Mouse (Mus musculus) heart, embryonic 15.5 days (tissue): ENCODE measurements at regions not wholly inside any gene's neighbourhood (a gene's known extent, or its start where the extent isn't known, plus 50 kb on each side); places are given as distances from the start of the nearest gene placed in this dataset.

ENCODE experiments used
- ATAC-seq: fragments of 200-750 bp; cut with Nextera tagmentation; replicated peaks from 2 replicates; pipeline ENCODE4 v1.8.0; 2017; ENCODE audit warnings: low read depth, moderate TSS enrichment; ENCODE audit not compliant: insufficient number of reproducible peaks, insufficient read depth, low FRiP score
- H3K27ac ChIP-seq: fragments of 300-500 bp; sonication (generic); 2 replicates; pipeline ENCODE4 v1.5.1; 2015; ENCODE audit warnings: mild to moderate bottlenecking, inconsistent platforms
- H3K27me3 ChIP-seq: fragments of 300-500 bp; sonication (generic); 2 replicates; pipeline ENCODE4 v1.6.1; 2015; ENCODE audit warnings: inconsistent platforms
- H3K36me3 ChIP-seq: fragments of 300-500 bp; sonication (generic); 2 replicates; pipeline ENCODE4 v1.6.1; 2015; ENCODE audit warnings: mild to moderate bottlenecking, inconsistent platforms
- H3K4me1 ChIP-seq: fragments of 300-500 bp; sonication (generic); replicated peaks from 2 replicates; pipeline ENCODE4 v1.6.1; 2015; ENCODE audit warnings: inconsistent platforms
- H3K4me2 ChIP-seq: fragments of 300-500 bp; sonication (generic); 2 replicates; pipeline ENCODE4 v1.6.1; 2015; ENCODE audit warnings: inconsistent platforms, mild to moderate bottlenecking, moderate library complexity
- H3K4me3 ChIP-seq: fragments of 300-500 bp; sonication (generic); 2 replicates; pipeline ENCODE4 v1.5.1; 2015; ENCODE audit warnings: mild to moderate bottlenecking, inconsistent platforms
- H3K9ac ChIP-seq: fragments of 300-500 bp; sonication (generic); 2 replicates; pipeline ENCODE4 v1.6.1; 2015; ENCODE audit warnings: mild to moderate bottlenecking, inconsistent platforms
- H3K9me3 ChIP-seq: fragments of 300-500 bp; sonication (generic); replicated peaks from 2 replicates; pipeline ENCODE4 v1.6.1; 2016; ENCODE audit warnings: inconsistent platforms
- WGBS: fragments of 180-500 bp; shearing (Covaris S2); methylation state at CpG from one replicate; pipeline ENCODE4 v1.1.7; 2015; ENCODE audit warnings: mixed read lengths; 5-methylcytosine and 5-hydroxymethylcytosine counted together

GRCm38 (mm10) chr2:128523425-128524108 is 67.4 kb upstream of the Spdye4c start:
- Histone ChIP-seq H3K27ac (no peak overlapping the region), H3K9ac (no peak overlapping the region), H3K4me3 (no peak overlapping the region), H3K36me3 (no peaks in the 10 kb centered on the region), H3K27me3 (no peaks in the 10 kb centered on the region), H3K9me3 (no peaks in the 10 kb centered on the region), H3K4me1 (no peaks in the 10 kb centered on the region), H3K4me2 (no peak overlapping the region)
- no peak for ATAC-seq
- whole genome bisulfite sequencing = 59% methylated on average over 4 of the region's 4 CpGs

- no peak overlapping the region for H3K9ac ChIP-seq
- no peak overlapping the region for H3K4me2 ChIP-seq
- H3K4me3 ChIP-seq = no peak overlapping the region
- no peak for ATAC-seq
- H3K27me3 ChIP-seq = peaks cover 4% of the 10 kb centered on the region; the same call in 1 of the 2 replicates
- H3K9me3 ChIP-seq = no peaks in the 10 kb centered on the region
- WGBS = 66% methylated on average over 2 of the region's 2 CpGs
- H3K36me3 ChIP-seq = no peaks in the 10 kb centered on the region
- H3K27ac ChIP-seq = no peak overlapping the region
- no peaks in the 10 kb centered on the region for H3K4me1 ChIP-seq
Observed at GRCm38 (mm10) chr2:128526100-128526499, 64.9 kb upstream of the Spdye4c start.

GRCm38 (mm10) chr2:128526883-128527344 is 64.1 kb upstream of the Spdye4c start:
- Histone ChIP-seq H3K9me3 (no peaks in the 10 kb centered on the region), H3K4me2 (no peak overlapping the region), H3K27ac (no peak overlapping the region), H3K4me3 (no peak overlapping the region), H3K4me1 (no peaks in the 10 kb centered on the region), H3K27me3 (peaks cover 4% of the 10 kb centered on the region; the same call in 1 of the 2 replicates), H3K36me3 (no peaks in the 10 kb centered on the region), H3K9ac (no peak overlapping the region)
- WGBS = 47% methylated on average over 3 of the region's 3 CpGs
- 0 out of 2 replicates have a peak, but pooled peaks have one; percentile 39 for ATAC-seq

- H3K27ac ChIP-seq = no peak overlapping the region
- no peaks in the 10 kb centered on the region for H3K9me3 ChIP-seq
- no peaks in the 10 kb centered on the region for H3K4me1 ChIP-seq
- no peaks in the 10 kb centered on the region for H3K27me3 ChIP-seq
- no peaks in the 10 kb centered on the region for H3K36me3 ChIP-seq
- 69% methylated on average over 3 of the region's 3 CpGs for WGBS
- H3K9ac ChIP-seq = no peak overlapping the region
- no peak overlapping the region for H3K4me2 ChIP-seq
- no peak overlapping the region for H3K4me3 ChIP-seq
- ATAC-seq = no peak
Observed at GRCm38 (mm10) chr2:128536294-128536693, 54.7 kb upstream of the Spdye4c start.

- H3K9ac ChIP-seq = no peak overlapping the region
- WGBS = 79% methylated on average over 6 of the region's 6 CpGs
- H3K36me3 ChIP-seq = no peaks in the 10 kb centered on the region
- H3K4me2 ChIP-seq = no peak overlapping the region
- H3K27ac ChIP-seq = no peak overlapping the region
- no peaks in the 10 kb centered on the region for H3K27me3 ChIP-seq
- H3K9me3 ChIP-seq = no peaks in the 10 kb centered on the region
- no peaks in the 10 kb centered on the region for H3K4me1 ChIP-seq
- no peak overlapping the region for H3K4me3 ChIP-seq
- no peak for ATAC-seq
Observed at GRCm38 (mm10) chr2:128537425-128537824, 53.6 kb upstream of the Spdye4c start.

- no peaks in the 10 kb centered on the region for H3K4me1 ChIP-seq
- no peaks in the 10 kb centered on the region for H3K36me3 ChIP-seq
- no peak overlapping the region for H3K27ac ChIP-seq
- H3K9ac ChIP-seq = no peak overlapping the region
- WGBS = 68% methylated on average over 8 of the region's 8 CpGs
- ATAC-seq = no peak
- no peak overlapping the region for H3K4me2 ChIP-seq
- H3K4me3 ChIP-seq = no peak overlapping the region
- H3K27me3 ChIP-seq = no peaks in the 10 kb centered on the region
- H3K9me3 ChIP-seq = no peaks in the 10 kb centered on the region
Observed at GRCm38 (mm10) chr2:128538736-128539135, 52.3 kb upstream of the Spdye4c start.
